Mouse (Mus musculus) forelimb bud, embryonic 11.5 days (tissue): ENCODE measurements around the gene Retreg3.
"Not testable (repeated sequence)": the region's sequence is repeated elsewhere in the genome, so short reads cannot be mapped to it uniquely, and the experiment has no call there.

Experiments
- DNase-seq: peaks from one replicate; pipeline ENCODE4 v3.0.0-alpha.2; 2012; ENCODE audit warnings: low read depth, low spot score

The Retreg3 gene

DNA sequence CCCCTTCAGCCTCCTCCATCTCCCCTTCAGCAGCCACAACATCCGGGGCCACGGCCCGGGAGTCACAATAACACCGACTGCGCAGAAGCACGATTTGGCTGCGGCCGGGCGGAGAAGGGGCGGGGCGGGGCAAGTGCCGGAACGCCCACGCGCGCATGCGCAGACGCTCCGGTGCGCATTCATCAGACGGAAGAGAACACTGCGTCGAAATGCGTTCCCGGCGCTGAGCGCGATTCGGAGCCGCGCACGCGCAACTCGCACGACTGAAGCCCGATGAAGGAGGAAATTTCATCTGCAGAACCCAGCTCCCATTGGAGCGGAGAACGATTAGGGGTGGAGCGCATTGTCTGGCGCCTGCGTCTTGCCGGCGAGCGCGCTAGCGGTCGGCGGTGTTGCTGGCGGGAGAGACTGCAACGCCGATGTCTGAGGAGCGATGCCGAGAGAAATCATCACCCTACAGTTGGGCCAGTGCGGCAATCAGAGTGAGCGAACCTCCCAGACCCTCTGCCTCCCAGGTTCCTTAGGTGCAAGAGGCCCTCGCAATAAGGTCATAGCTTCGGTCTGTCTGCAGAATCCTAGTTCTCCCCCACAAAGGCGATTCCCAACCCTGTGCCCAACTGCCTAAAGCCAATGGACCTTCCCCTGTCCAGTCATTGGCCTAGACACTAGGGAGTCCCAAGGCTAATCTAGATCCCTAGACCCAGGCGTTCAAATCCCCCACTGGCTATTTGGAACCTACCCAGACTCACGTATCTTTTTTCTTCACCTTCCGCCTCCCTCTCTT, at the start of gene Retreg3, which contains the start of gene Tubg1:
Retreg3 (minus strand) TSS at position 133 of the 784 bp plus-strand sequence.
Tubg1 (plus strand) TSS at position 178 of the 784 bp plus-strand sequence.
- DNase-seq, result peak; percentile 100

DNA sequence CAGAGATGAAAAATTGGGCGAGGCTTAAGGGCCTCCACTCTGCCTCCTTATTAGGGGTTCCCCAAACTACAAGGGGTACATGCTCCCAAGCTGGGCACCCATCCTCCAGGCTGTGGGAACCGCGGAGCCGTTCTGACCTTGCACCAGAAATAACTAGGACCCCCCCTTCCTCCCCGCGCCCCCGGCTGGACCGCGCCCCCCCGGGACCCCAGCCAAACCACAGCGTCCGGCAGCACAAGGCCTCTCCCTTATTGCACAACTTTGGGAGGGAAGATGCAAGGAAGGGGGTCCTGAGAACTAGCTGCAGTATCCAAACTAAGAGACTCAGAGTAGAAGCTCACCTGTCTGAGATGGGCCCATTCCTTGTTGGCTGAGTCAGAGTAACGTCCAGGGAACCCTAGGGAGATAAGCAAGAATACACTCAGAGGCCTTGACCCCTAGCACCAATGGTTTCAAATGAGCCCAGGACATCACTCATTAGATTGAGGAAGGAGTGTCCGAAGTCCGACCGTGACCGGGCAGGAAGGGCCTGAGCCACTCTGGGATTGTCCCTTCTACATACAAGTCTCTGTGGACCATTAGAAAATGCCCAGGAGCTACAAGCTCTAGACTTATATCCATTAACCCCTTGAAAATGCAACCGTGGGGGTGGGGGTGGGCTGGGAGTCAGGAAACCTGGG, 48.7 kb upstream of the Retreg3 start:
- no peak for DNase-seq

DNA sequence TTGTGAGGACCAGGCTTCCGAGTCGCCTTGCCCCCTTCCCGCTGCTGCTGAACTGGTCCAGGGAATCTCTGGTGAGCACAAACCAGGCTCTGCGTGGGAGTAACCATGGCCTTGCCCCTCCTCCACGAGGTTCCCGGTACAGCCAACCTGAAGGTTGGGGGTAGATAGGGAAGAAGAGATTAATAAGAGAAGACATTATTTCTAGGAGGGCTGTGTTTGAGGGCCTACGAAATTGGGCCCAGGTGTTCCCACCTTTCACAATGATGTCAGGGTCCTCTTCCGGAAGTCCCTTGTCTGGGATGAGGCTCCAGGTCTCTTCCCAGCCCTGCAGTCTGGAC, 48.2 kb upstream of the Retreg3 start:
- no peak for DNase-seq

DNA sequence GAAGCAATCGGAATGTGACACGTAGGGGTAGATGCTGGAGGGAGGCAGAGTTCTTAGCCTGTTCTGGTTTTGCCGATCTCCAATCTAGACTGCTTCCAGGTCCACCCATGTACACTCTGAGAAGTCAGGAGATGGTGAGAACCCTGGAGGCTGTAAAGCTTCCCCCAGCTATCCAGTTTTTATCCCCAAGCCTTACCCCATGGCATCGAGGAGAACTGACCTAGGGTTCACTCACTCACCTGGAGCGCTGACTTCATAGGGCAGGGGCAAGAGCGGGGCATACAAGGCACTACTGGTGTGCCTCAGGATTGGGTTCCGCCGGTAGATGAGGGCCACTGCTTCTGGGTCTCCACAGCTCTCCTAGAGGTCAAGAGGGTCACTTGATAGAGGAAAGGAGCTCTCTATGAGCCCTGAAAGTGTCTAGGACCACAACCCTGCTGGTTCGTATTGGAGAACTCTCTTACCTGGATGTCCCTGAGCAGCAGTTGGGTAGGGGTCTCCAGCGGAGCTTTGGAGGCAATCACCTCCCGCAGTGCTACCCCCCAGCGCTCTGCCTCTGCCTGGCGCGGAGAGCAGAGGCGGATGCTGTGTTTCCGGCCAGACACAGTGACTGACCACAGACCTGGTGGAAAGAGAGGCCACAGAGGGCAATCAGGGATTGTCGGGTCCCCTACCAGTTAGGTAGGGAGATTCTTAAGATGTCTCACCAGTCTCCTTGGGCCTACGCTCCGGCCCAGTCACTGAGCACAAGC, 47.7 kb upstream of the Retreg3 start:
- no peak for DNase-seq

DNA sequence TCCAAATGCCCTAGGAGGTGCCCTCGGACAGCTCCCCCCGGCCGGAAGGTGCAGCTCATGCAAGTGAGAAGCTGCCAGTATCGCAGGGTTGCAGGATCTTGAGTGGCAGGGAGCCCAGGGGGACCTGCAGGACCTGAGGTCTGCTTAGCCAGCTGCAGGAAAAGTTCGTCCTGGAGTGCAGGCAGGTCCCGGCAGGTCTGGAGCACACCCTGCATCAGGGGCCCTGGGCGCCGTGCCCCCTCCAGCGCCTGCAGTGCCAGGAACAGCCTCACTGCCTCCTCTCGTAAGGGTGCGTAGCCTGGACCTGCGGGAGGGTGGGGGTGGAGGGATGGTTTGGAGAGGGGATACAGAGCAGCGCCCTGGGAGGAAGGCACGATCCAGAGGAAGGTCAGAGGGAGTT, 46.7 kb upstream of the Retreg3 start:
- DNase-seq, result no peak

DNA sequence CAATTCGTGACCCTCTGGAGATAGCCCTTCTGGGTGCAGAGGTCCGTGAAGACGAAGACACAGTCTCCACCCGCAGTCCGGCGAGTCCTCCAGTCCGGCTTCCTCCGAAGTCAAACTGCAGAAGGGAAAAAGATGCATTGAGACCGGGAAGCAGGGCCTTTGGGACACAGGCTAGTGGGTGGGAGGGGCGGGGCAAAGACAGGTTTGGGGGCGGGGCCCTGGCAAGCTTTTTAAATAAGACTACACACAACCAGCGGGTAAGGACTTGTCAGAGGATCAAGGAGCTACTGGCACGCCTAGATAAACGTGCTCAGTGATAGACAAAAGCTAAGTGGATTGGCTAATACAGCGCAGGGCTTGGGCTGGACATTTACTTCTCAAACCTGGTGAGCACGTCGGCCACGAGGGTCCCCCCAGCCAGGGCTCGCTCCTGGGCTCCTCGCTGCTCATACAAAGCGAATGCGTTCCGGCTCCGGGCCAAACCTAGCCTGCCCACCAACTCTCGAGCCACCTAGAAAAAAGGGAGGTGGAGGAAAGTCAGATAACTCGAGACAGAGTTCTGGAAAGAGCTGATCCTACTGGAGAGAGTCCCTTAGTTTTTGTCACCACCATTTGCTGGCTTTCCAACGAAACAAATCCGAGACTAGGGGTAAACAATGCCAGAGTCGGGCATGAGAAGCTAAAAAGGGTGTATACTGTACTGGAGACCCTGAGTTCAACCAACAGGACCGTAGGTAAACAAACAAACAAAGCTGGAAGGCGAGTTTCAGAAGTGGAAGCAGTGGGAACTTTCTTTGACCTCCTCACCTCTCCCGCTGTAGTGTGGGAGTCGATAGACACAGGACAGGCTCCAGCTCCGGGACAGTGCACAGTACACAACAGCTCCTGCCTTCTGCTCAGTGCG, 45.2 kb upstream of the Retreg3 start:
- DNase-seq, result no peak

DNA sequence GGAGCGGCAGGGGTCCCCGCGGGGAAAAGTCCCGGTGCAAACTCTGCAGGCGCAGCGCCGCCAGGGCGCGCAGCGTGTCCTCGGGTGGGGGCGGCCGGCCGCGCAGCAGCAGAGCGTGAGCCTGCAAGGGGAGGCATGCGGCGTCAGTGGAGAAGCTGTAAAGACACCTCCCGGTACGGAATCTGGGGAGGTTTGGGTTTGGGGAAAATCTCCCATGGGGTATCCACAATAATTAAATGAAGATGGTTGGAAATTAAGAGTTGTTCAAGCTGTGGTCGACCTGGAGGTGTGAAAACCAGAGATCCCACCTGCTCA, 44.6 kb upstream of the Retreg3 start:
- no peak for DNase-seq

DNA sequence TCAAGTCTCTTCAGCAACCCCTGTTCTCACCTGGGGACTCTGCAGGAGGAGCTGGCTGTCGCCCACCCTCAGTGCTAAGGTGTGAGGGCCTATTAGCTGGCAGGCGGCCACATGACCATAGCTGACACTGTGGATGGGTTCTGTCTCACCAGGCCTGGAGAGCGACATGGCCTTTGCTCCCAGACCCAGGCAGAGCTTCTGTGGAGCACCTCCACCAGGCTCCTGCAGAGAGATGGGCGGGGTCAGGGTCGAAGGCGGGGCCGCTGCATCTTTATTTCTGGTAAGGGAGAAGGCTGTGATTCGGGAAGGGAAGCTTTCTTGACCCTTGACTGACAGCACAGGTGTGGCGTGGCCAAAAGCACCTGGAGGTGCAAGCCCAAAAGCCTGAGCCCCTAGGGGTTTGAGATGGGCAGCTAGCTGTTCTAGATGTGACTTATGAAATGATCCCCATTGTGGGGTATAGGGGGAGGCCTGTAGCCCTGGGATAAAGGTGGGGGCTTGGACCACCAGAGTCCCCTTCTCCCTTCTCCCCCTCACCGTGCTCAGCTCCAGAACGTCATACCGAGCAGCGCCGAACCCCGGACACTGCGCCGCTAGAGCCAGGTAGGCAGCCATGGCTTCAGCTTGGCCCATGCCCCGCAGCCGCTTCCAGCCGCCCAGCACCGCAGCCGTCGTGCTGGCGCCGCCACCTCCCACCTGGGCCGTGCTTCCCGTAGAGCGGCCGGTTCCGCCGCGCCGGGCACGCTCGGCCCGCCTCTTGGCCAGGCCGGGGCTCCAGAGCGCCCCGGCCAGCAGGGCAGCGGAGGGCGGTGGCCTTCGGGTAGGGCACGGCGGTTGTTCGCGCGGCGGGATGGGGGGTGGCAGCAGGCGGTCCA, 44.0 kb upstream of the Retreg3 start:
- DNase-seq, result no peak

DNA sequence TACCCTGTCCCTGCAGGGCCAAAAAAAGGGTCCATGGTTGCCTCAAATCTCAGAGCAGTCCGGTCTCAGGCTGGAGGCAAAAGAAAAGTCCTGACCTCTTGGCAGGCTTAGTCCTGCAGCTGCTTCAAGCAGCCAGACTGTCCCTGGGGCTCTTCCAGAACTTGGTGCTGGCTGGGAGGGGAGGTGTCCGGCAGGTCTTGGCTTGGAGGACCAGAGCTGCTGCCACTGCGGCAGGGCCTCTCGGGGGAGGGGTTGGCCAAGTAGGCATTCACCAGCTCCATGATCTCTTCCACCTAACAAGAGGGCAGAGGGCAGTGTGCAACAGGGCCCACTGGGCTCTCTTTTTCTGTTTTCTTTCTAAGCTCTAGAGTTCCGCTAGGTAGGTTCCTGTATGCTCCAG, 43.1 kb upstream of the Retreg3 start:
- DNase-seq, result no peak

DNA sequence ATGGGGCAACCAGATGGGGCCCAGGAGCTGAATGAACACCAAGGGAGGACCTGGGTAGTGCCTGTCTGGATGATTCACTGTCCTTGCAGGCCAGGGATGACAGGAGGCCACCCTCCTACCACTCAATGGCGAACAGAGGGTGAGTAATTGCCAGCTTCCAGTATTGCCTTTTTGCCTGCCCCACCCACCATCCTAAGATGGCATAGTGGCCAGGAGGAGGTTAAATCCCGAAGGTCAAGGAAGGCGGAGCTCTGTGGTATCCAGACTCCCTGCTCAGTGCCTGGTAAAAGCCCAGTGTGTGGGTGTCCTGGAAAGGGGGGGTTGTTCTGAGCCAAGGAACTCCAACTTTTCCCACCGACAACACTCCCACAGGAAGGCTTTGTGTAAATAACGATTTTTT, 42.6 kb upstream of the Retreg3 start:
- DNase-seq, result no peak

DNA sequence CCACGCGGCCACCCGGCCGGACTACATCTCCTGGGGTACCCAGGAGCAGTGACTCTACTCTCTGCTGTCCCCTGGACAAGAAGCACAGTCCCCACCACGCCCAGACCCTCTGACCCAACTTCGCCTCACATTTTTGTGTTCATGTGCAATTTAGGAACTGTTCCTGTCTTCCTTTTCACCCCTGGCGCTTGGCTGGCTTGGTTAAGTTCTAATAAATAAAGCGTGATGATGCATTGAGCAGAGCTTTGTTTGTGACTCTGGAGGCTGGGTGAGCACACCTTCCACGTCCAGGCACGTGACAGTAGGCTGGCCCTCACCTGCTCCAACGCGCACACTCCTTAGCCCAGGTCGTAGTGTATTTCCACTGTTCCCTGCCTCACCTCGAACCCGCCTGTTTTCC, 41.9 kb upstream of the Retreg3 start:
- DNase-seq, result no peak

DNA sequence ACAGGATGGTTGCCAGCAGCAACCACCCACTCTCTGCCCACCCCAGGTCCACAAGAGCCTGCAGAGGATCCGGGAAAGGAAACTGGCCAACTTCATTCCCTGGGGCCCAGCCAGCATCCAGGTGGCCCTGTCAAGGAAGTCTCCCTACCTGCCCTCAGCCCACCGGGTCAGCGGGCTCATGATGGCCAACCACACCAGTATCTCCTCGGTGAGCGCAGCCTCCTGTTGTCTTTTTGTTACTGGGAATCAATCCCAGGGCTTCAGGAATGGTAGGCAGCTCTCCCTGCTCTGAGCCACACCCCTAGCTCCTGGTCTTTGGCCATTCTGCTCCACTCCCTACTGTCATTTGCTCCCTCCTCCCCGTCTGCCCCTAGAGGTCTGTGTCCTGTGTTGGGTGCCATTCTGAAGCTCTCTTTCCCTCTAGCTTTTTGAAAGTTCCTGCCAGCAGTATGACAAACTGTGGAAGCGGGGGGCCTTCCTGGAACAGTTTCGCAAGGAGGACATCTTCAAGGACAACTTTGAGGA, 41.4 kb upstream of the Retreg3 start:
- DNase-seq, result not testable (repeated sequence)

DNA sequence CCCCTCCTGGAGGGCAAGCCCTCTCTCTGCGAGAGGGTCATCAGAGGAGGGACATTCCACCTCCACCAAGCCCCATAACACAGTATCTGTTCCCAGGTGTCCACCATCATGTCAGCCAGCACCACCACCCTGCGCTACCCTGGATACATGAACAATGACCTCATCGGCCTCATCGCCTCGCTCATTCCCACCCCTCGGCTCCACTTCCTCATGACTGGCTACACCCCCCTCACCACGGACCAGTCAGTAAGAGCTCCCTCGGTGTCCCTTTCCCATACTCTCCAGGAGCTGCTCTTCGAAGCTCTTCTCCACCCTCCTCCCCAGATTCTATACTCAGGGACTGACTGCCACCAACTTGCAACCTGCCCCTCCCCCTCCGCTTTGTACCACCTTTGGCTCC, 40.5 kb upstream of the Retreg3 start:
- not testable (repeated sequence) for DNase-seq

DNA sequence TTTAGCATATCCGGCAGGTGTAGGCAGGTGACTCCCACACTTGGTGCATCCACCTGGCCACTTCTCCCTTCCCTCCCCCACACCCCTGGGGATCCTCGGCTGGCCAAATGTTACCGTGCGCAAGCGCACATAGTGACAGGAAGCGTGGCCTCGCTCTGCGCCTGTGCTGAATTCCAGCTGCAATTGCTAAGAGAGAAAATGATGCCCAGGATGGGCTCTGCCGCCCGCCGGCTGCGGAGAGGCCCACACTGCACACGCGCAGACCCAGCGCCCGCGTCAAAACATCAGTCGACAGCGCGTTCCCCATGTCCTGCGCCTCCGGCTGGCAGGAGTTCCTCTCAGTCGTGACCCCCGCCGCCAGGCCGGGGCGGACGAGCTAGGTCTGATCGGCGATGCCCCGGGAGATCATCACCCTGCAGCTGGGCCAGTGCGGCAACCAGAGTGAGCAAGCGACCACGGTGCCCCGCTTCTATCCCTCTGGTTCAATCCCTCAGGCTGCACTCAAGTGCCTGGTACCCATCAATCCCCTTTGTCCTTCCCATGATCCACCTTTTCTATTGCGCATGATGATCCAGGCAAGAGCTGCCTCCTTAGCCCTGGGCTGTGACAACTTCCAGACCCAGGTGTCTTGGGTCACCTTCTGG, 36.2 kb upstream of the Retreg3 start, which contains the start of gene Tubg2:
Tubg2 (plus strand) TSS at position 180 of the 644 bp plus-strand sequence.
- peak; percentile 67 for DNase-seq

DNA sequence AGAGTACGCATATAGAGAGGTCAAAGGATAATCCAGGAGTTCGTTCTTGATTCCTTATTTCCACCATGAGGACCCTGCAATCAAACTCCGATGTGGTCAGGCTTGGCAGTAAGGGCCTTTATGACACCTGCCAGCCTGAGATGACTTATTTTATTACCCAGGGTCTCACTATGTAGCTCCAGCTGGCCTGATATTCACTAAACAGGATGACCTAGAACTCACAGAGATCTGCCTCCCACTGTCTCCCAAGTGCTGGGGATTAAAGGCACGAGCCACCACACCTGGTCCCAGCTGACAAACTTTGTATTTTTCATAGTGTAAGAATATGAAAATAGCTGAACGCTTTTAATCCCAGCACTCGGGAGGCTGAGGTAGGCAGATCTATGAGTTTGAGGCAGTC, 35.5 kb upstream of the Retreg3 start:
- DNase-seq, result no peak

DNA sequence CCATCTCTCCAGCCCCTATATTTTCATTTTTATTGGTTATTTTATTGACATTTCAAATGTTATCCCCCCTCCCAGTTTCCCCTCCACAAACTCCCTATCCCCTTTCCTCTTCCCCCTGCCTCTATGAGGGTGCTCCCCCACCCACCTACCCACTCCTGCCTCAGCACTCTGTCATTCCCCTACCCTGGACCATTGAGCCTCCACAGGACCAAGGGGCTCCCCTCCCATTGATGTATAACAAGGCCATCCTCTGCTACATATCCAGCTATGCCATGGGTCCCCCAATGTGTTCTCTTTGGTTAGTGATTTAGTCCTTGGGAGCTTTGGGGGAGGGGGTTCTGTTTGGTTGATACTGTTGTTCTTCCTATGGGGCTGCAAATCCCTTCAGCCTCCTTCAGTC, 35.0 kb upstream of the Retreg3 start:
- DNase-seq, result no peak

DNA sequence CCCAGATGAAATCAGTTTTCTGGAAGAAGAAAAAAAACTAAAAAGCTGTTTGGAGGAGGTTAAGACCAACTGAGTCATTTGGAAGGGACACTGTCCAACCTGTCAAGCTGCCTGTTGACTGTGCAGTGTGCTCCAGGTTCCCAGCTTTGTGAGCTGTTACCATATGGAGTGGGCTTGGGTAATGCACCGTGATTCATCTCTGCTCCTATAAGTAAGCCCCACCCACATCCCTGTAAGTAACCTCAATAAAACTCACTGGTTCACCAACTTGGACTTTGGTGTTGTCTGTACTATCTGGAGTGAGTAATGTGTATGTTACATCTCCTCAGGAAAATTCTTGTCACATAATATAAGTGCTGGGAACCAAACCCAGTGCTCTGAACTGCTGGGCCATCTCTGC, 33.1 kb upstream of the Retreg3 start:
- no peak for DNase-seq

DNA sequence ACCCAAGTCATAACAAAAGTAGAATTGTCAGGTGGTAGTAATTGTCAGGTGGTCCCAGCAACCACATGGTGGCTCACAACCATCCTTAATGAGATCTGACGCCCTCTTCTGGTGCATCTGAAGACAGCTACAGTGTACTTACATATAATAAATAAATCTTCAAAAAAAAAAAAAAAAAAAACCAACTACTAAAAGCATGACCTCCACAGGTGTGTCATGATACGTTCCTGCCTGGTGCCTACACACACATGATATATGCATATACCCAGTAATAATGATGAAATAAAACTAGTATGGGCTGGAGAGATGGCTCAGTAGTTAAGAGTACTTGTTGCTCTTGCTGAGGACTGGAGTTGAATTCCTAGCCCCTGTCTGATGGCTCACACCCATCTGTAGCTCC, 31.4 kb upstream of the Retreg3 start:
- DNase-seq, result no peak

DNA sequence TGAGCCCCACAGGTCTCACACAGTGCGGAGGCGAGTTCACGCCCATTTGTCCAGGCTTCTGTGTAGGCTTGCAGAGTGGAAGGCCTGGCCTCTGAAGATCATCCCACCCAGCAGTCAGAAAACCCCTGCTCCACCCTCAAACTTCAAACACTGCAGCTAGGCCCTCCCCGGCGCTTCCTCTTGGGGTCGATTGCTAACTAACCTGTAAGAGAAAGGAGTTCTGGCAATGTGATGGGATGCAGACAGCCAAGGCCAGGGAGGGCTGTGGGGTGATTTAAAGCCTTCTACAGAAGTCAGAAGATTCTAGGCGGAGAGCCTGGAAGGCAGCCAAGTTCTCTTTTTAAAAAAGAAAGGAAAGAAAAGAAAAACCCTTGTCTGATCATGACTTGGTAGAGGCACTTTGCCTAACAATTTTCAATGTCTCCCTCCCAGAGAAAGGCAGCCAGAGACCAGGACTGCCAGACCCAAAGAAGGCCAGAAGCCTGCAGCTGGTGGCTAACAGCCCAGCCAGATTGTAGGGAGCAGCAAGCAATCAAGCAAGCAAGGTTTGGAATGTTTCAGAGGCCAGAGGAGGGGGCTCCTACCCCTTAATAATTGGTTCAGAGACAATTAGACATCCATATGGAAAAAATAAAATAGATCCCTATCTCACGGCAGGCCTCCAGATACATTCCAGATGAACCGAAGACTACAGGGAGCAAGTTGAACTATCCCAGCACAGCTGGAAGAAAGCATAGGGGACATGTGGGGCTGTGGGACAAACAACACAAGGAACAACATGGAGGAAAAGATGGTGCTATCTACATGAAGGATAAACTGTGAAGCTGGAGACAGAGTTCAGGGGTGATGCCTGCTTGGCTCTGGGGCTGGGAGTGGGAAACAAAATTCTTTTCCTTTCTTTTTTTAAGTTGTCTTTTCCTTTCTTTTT, 29.7 kb upstream of the Retreg3 start:
- no peak for DNase-seq
